Mouse (Mus musculus): ENCODE results near the gene G6pc3.

DNA sequence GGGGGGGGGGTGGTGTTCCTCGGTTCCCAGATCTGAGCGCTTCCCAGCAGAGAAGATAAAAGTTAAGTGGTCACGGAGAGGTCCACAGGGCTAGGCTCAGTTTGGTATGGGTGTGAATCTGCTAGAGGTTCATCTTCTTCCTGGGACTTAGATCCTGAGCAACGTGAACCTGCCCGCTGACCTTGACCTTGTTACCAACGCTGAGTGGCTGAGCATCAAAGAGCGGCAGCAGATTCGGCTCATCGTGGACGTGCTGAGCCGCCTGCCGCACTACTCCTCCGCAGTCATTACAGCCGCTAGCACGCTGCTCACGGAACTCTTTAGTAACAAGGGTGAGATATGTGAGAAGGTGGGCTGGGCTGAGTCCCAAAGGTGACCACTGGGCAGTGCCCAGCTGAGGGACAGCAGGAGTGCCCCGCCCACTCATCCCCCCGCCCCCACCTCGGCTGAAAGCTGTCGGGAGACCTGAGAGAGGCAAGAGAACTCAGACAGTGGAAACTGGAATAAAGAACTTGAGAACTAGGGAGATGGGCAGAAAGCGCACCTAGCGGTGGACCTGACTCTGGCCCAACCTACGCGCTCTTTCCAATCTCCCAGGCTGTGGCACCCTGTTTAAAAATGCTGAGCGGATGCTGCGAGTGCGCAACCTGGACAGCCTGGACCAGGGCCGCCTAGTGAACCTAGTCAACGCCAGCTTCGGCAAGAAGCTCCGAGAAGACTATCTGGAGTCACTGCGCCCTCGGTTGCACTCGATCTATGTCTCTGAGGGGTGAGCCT, 42.0 kb upstream of the G6pc3 start:
- TF ChIP-seq CTCF (IDR thresholded peaks at IDR 0.05; ENCODE audit: insufficient read depth, low read depth, low read length) = no peak
- no peak for TF ChIP-seq POLR2A (IDR thresholded peaks at IDR 0.05; ENCODE audit: insufficient read depth, low read depth, low read length)
